Mouse (Mus musculus): Measurements from ENCODE around the gene Parg. TPM values are rescaled to one million over a fixed set of nuclear protein-coding genes. Genes with fewer than 3 reads are reported as not detected.

The Parg gene
- 16.8 and 20.8 TPM in 2 replicates for polyA plus RNA-seq (2011; ENCODE audit: insufficient read depth, insufficient read length, low replicate concordance, missing spikeins)

GRCm38 (mm10) chr14:32201791-32202451 is at the start of gene Parg, which contains the start of gene Timm23:
Parg (plus strand) TSS chr14:32201949.
Timm23 (minus strand) TSS chr14:32201898.
- peak within 1 kb of the TSS; percentile 89 for H3K27ac ChIP-seq (ENCODE audit: control insufficient read depth, insufficient read depth, low read depth, low read length, poor library complexity)
- H3K4me1 ChIP-seq (ENCODE audit: control insufficient read depth, insufficient read depth, low read length), result peaks cover 1% of the 10 kb centered on the region; the same call in 1 of the 2 replicates
- WGBS, result under 1% methylated on average over 77 of the region's 77 CpGs
- TF ChIP-seq POLR2A (IDR thresholded peaks at IDR 0.05; ENCODE audit: borderline replicate concordance, control insufficient read depth, low read depth, low read length), result peak; percentile 67; the same call in 1 of the 2 replicates
- TF ChIP-seq CTCF (IDR thresholded peaks at IDR 0.05; ENCODE audit: control insufficient read depth, insufficient read depth, low read length), result no peak
- H3K4me3 ChIP-seq (replicated peaks; ENCODE audit: control insufficient read depth, low read depth, low read length), result peak within 1 kb of the TSS; percentile 92

DNA sequence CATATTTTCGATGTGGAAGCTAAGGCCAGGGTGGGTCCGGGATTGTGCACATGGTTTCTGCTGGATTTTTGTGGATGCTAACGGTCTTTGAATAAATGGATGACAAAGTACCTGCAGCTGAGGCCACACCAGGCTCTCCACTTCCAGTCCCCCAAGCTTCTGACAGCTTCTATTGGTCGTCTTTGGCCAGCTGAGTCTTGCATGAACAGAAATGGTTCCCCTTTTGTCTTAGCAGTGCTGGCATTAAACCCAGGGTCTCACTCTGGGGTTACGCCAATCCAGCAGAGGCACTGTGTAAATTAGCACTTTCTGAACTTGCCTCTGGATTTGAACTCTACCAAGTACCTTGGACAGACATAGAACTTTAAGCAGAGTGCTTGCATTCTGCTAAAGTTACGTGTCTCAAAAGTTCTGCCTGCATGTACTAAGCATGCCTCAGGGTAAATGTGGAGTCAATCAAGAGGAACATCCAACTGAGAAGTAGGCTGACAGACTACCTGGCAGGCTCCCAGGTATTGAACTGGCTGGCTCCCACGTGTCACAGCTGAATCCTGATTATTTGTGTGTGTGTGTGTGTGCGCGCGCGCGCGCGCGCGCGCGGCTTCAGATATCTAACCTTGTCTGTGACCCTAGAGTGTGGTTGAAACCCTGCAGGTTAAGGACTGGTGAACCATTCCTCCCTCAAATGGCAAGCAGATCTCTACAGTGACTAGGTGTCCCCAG is 49.3 kb upstream of the Parg start:
- no peak for TF ChIP-seq CTCF (IDR thresholded peaks at IDR 0.05; ENCODE audit: control insufficient read depth, insufficient read depth, low read length)
- no peak for TF ChIP-seq POLR2A (IDR thresholded peaks at IDR 0.05; ENCODE audit: borderline replicate concordance, control insufficient read depth, low read depth, low read length)
- Histone ChIP-seq H3K4me1 (ENCODE audit: control insufficient read depth, insufficient read depth, low read length) (peaks cover 6% of the 10 kb centered on the region), H3K4me3 (replicated peaks; ENCODE audit: control insufficient read depth, low read depth, low read length) (no peak overlapping the region), H3K27ac (ENCODE audit: control insufficient read depth, insufficient read depth, low read depth, low read length, poor library complexity) (no peak overlapping the region; the same call in 1 of the 2 replicates)
- 82% methylated on average over 18 of the region's 18 CpGs for WGBS

DNA sequence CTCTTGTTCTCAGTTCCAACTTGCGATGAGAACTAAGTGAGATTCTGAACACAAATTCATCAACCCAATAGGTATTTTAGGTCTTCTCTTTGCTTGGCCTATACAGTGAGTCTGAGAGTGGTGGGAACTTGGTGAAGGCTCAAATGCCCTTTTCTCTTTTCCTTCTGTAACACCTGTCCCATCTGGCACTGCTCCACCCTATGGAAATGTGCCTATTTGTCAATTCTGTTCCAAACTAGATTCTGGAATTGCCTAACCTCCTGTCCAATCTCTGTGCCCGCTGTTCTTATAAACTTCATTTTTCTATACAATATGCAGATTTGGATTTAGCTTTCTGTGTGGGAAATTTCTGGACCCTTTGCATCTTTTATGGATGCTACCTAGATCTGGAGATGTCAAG is 48.6 kb upstream of the Parg start:
- WGBS, result 84% methylated on average over 2 of the region's 2 CpGs
- Histone ChIP-seq H3K27ac (ENCODE audit: control insufficient read depth, insufficient read depth, low read depth, low read length, poor library complexity) (no peak overlapping the region), H3K4me1 (ENCODE audit: control insufficient read depth, insufficient read depth, low read length) (peaks cover 6% of the 10 kb centered on the region), H3K4me3 (replicated peaks; ENCODE audit: control insufficient read depth, low read depth, low read length) (no peak overlapping the region)
- no peak for TF ChIP-seq CTCF (IDR thresholded peaks at IDR 0.05; ENCODE audit: control insufficient read depth, insufficient read depth, low read length)
- no peak for TF ChIP-seq POLR2A (IDR thresholded peaks at IDR 0.05; ENCODE audit: borderline replicate concordance, control insufficient read depth, low read depth, low read length)

DNA sequence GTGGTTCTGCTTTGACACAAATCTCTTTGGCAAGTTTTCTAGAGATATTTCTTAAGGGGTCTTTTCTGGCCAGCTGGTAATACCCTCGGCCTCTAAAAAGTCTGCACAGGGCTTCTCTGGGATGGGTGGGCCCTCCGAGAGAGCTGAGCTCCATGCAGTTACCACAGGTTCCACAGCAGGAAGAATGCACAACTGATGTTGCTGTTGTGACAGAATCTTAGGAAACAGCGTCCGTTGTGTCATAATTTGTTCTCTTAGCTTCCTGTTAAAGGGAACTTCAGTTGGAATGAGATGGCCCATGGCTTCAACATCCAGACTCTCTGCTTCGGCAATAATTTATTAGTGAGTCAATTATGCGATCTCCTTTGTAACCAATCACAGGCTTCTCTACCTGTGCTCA is 47.0 kb upstream of the Parg start:
- TF ChIP-seq POLR2A (IDR thresholded peaks at IDR 0.05; ENCODE audit: borderline replicate concordance, control insufficient read depth, low read depth, low read length) (no peak), CTCF (IDR thresholded peaks at IDR 0.05; ENCODE audit: control insufficient read depth, insufficient read depth, low read length) (no peak)
- 43% methylated on average over 6 of the region's 6 CpGs for WGBS
- Histone ChIP-seq H3K4me1 (ENCODE audit: control insufficient read depth, insufficient read depth, low read length) (peaks cover 8% of the 10 kb centered on the region), H3K27ac (ENCODE audit: control insufficient read depth, insufficient read depth, low read depth, low read length, poor library complexity) (no peak overlapping the region), H3K4me3 (replicated peaks; ENCODE audit: control insufficient read depth, low read depth, low read length) (no peak overlapping the region)

DNA sequence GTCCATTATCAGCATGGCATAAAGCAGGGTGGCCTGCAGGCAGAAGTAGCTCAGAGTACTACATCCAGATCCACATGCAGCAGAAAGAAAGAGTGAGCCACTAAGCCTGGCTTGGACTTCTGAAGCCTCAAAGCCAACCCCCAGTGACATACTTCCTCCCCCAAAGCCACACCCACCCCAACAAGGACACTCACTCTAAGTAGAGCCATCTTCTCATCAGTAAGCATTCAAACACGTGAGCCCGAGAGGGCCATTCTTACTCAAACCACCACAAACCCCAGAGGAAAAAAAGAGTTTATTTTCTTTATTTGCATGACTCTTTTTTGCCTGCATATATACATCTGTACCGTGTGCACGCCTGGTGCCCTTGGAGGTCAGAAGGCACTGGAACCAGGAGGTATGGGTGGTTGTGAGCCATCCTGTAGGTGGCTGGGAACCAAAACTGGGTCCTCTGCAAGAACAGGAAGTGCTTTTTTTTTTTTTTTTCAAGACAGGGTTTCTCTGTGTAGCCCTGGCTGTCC is 42.5 kb upstream of the Parg start:
- Histone ChIP-seq H3K4me3 (replicated peaks; ENCODE audit: control insufficient read depth, low read depth, low read length) (peak overlapping the region; percentile 83), H3K4me1 (ENCODE audit: control insufficient read depth, insufficient read depth, low read length) (peaks cover 4% of the 10 kb centered on the region; the same call in 1 of the 2 replicates), H3K27ac (ENCODE audit: control insufficient read depth, insufficient read depth, low read depth, low read length, poor library complexity) (peak overlapping the region; percentile 94)
- no peak for TF ChIP-seq POLR2A (IDR thresholded peaks at IDR 0.05; ENCODE audit: borderline replicate concordance, control insufficient read depth, low read depth, low read length)
- TF ChIP-seq CTCF (IDR thresholded peaks at IDR 0.05; ENCODE audit: control insufficient read depth, insufficient read depth, low read length), result 0 out of 2 replicates have a peak, but pooled peaks have one; percentile 4
- 24% methylated on average over 4 of the region's 4 CpGs for WGBS

- under 1% methylated on average over 40 of the region's 40 CpGs for WGBS
- H3K4me1 ChIP-seq (ENCODE audit: control insufficient read depth, insufficient read depth, low read length), result peaks cover 4% of the 10 kb centered on the region; the same call in 1 of the 2 replicates
- peak; percentile 99 for TF ChIP-seq POLR2A (IDR thresholded peaks at IDR 0.05; ENCODE audit: borderline replicate concordance, control insufficient read depth, low read depth, low read length)
- TF ChIP-seq CTCF (IDR thresholded peaks at IDR 0.05; ENCODE audit: control insufficient read depth, insufficient read depth, low read length), result peak; percentile 6; the same call in 1 of the 2 replicates
- H3K4me3 ChIP-seq (replicated peaks; ENCODE audit: control insufficient read depth, low read depth, low read length), result peak within 1 kb of the TSS; percentile 83
- peak within 1 kb of the TSS; percentile 94 for H3K27ac ChIP-seq (ENCODE audit: control insufficient read depth, insufficient read depth, low read depth, low read length, poor library complexity)
Observed at GRCm38 (mm10) chr14:32159690-32160246, 42.0 kb upstream of the Parg start, which contains the start of gene Ncoa4. Ncoa4 (plus strand) TSS chr14:32159865.

GRCm38 (mm10) chr14:32160563-32160962 is 41.2 kb upstream of the Parg start:
- Histone ChIP-seq H3K4me3 (replicated peaks; ENCODE audit: control insufficient read depth, low read depth, low read length) (peak overlapping the region; percentile 83), H3K27ac (ENCODE audit: control insufficient read depth, insufficient read depth, low read depth, low read length, poor library complexity) (peak overlapping the region; percentile 94; the same call in 1 of the 2 replicates), H3K4me1 (ENCODE audit: control insufficient read depth, insufficient read depth, low read length) (peaks cover 4% of the 10 kb centered on the region; the same call in 1 of the 2 replicates)
- no peak for TF ChIP-seq CTCF (IDR thresholded peaks at IDR 0.05; ENCODE audit: control insufficient read depth, insufficient read depth, low read length)
- no peak for TF ChIP-seq POLR2A (IDR thresholded peaks at IDR 0.05; ENCODE audit: borderline replicate concordance, control insufficient read depth, low read depth, low read length)
- 12% methylated on average over 7 of the region's 7 CpGs for WGBS
